Mouse (Mus musculus) cerebellum, adult 2 months (tissue): Measurements from ENCODE around the gene Arel1. TPM values are rescaled to one million over a fixed set of nuclear protein-coding genes. Genes with fewer than 3 reads are reported as not detected.

Experiments
- DNase-seq, 2 experiments: peaks; one replicate each; pipeline ENCODE4 v3.0.0; 2021
- H3K27ac ChIP-seq: fragments of 200-500 bp; 2 replicates; pipeline ENCODE4 v1.5.1; 2012; ENCODE audit warnings: low read length, control low read depth, inconsistent platforms; ENCODE audit not compliant: insufficient read depth
- H3K27me3 ChIP-seq: fragments of 200-500 bp; 2 replicates; pipeline ENCODE4 v1.6.1; 2012; ENCODE audit warnings: inconsistent platforms, mild to moderate bottlenecking, low read length, moderate library complexity; ENCODE audit not compliant: control insufficient read depth, insufficient read depth
- H3K4me1 ChIP-seq: fragments of 200-500 bp; 2 replicates; pipeline ENCODE4 v1.6.1; 2011; ENCODE audit warnings: low read length; ENCODE audit not compliant: control insufficient read depth, insufficient read depth
- H3K4me3 ChIP-seq: fragments of 200-500 bp; replicated peaks from 2 replicates; pipeline ENCODE3; 2011; ENCODE audit warnings: mild to moderate bottlenecking, low read depth, low read length, control low read depth; ENCODE audit not compliant: insufficient read depth
- CTCF ChIP-seq: fragments of 200-500 bp; IDR thresholded peaks from 2 replicates; pipeline ENCODE4 v1.5.1; 2011; ENCODE audit warnings: low read depth, mild to moderate bottlenecking, control low read depth, low read length, moderate library complexity, borderline replicate concordance; ENCODE audit not compliant: insufficient read depth
- POLR2A ChIP-seq: fragments of 200-500 bp; IDR thresholded peaks from 2 replicates; pipeline ENCODE4 v1.6.1; 2011; ENCODE audit warnings: low read length, control low read depth, borderline replicate concordance; ENCODE audit not compliant: insufficient read depth
- WGBS: fragments of 180-500 bp; shearing (Covaris S2); methylation state at CpG from one replicate; pipeline ENCODE4 v1.1.7; 2018; 5-methylcytosine and 5-hydroxymethylcytosine counted together
- polyA plus RNA-seq: library from polyadenylated mRNA; depleted of rRNA; stranded (reverse); fragments of >200 nt; gene quantifications from 2 replicates; pipeline ENCODE4 v1.2.3, GENCODE M21; 2012

Gene Arel1
- polyA plus RNA-seq, 1 experiment = 57.2 TPM

DNA sequence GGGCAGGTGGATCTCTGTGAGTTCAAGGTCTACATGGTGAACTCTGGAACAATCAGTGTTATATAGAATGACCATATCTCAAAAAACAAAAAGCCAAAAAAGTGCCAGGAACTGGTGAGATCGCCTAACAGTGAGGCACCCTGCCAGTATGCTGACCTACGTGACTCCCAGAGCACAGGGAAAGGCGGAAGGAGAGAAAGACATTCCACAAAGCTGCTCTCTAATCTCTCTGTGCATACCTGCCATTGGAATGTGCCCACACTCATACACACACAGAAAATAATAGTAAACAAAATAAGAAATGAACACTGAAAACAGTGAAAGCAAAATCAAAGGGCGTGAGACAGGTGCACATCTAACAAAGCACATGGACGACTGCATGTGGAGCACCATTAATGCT, 35.4 kb downstream of the Arel1 start:
- no peak overlapping the region for H3K27ac ChIP-seq

DNA sequence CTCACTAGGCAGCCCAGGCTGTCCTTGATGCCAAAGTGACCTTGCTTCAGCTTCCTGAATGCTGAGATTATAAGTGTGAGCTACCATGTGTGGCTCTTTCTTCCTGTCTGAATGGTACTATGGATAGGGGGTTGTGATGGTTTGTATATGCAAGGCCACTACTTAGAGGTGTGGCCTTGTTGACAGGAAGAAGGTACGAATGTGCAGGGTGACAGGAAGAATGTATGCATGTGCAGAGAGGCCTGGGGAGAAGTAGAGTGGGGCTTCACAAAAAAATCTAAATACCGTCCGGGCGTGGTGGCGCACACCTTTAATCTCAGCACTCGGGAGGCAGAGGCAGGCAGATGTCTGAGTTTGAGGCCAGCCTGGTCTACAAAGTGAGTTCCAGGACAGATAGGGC, 38.5 kb downstream of the Arel1 start:
- no peak overlapping the region for H3K4me3 ChIP-seq
- H3K27ac ChIP-seq = no peak overlapping the region
- H3K27me3 ChIP-seq = no peaks in the 10 kb centered on the region
- TF ChIP-seq CTCF (no peak), POLR2A (no peak)
- WGBS = 98% methylated on average over 6 of the region's 6 CpGs
- no peak for DNase-seq
- no peaks in the 10 kb centered on the region for H3K4me1 ChIP-seq

More for the DNA sequence above, 35.4 kb downstream of the Arel1 start:
- no peak for DNase-seq
- Histone ChIP-seq H3K27me3 (no peaks in the 10 kb centered on the region), H3K4me1 (no peaks in the 10 kb centered on the region), H3K4me3 (no peak overlapping the region)
- WGBS = 82% methylated on average over 5 of the region's 5 CpGs
- TF ChIP-seq CTCF = no peak
- no peak for TF ChIP-seq POLR2A

DNA sequence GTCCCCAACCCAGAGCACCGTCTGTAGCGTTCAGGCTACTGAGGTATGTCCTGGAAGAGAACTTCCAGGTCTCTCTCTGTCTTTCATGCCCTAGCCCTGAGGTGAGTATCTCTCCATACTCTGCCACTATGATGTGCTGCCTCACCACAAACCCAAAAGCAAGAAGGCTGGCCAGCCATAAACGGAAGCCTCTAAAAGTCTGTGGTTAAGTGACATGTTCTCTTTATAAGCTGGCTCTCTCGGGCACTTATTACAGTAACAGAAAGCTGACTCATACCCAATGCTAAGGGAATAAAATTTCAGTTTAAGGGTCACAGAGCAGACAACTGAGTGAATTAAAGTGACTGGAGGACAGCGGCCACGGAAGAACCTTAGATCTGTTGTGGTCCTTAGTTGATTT, 44.2 kb downstream of the Arel1 start:
- 93% methylated on average over 6 of the region's 6 CpGs for WGBS

DNA sequence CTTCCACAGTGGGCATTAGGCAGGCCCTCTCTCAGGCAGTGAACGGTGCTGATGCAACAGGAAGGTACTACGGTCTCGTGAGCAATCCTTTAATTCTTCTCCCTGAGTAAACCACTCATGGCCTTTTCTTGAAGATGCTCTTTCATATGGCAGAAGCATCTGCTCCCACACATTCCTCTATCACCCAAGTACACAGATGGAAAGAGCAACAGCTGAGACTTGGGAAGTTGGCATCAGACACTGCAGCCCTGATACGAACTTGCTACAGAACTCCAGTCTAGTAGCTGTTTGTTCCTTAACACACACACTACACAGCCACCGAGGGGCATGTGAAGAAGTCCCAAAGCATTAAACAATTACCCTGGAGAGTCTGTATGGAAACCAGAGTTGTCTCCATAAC, 46.4 kb downstream of the Arel1 start:
- H3K4me1 ChIP-seq = no peaks in the 10 kb centered on the region
- H3K4me3 ChIP-seq = no peak overlapping the region
- H3K27me3 ChIP-seq = no peaks in the 10 kb centered on the region
- no peak for DNase-seq
- TF ChIP-seq POLR2A = no peak
- TF ChIP-seq CTCF = no peak
- WGBS = 68% methylated on average over 5 of the region's 5 CpGs
- H3K27ac ChIP-seq = no peak overlapping the region

More for the DNA sequence above, 44.2 kb downstream of the Arel1 start:
- H3K4me1 ChIP-seq = no peaks in the 10 kb centered on the region
- DNase-seq = no peak
- no peak overlapping the region for H3K27ac ChIP-seq
- no peak overlapping the region for H3K4me3 ChIP-seq
- no peak for TF ChIP-seq POLR2A
- TF ChIP-seq CTCF = no peak
- no peaks in the 10 kb centered on the region for H3K27me3 ChIP-seq

DNA sequence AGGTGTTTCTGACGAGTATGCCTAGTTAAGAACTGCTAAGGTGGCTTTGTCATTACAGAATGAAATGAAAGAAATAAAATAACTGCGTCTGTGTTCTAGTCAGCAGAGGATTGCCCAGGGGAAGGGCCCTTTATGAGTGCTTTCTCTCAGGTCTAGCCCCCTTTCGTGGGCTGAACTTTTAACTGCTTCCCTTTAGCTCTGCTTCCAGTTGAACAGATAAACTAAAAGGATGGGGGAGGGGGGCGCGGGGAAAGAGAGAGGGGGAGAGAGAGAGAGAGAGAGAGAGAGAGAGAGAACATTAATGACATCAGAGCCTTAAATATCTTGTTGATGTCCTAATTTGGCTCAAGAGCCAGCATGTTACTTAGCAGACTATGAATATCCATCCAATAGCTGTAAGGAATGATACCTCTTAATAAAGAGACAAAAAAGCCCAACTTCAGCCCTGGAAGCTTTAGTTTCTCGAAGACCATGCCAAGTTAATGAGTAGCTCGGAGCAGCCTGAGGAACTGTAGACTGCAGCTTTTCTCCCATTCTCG, 48.8 kb downstream of the Arel1 start:
- TF ChIP-seq POLR2A (no peak), CTCF (no peak)
- Histone ChIP-seq H3K4me3 (no peak overlapping the region), H3K27me3 (no peaks in the 10 kb centered on the region), H3K27ac (no peak overlapping the region), H3K4me1 (peaks cover 13% of the 10 kb centered on the region)
- 84% methylated on average over 8 of the region's 8 CpGs for WGBS
- DNase-seq = no peak

DNA sequence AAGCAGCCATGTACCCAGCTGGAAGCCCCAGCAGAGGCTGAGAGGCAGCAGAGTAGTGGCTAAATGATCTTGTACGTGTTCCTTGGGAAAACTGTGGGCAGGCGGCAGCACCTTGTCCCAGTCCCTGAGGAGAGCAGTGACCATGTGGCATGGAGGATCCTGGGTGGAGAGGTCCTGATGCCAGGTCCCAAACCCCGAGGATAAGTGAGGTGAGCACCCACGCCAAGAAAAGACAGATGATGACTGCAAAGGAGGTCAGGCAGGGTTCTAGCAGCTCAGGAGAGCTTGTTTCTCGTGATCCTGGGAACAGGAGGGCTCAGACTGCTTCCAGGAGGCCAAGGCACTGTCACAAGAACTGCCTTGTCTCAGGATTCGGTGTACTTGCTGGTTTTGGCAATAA, 51.9 kb downstream of the Arel1 start:
- Histone ChIP-seq H3K4me1 (peaks cover 16% of the 10 kb centered on the region), H3K4me3 (no peak overlapping the region), H3K27ac (peak overlapping the region; percentile 12), H3K27me3 (no peaks in the 10 kb centered on the region)
- TF ChIP-seq POLR2A = no peak
- no peak for TF ChIP-seq CTCF
- 14% methylated on average over 6 of the region's 6 CpGs for WGBS
- peak; percentile 40 to 47 for DNase-seq

DNA sequence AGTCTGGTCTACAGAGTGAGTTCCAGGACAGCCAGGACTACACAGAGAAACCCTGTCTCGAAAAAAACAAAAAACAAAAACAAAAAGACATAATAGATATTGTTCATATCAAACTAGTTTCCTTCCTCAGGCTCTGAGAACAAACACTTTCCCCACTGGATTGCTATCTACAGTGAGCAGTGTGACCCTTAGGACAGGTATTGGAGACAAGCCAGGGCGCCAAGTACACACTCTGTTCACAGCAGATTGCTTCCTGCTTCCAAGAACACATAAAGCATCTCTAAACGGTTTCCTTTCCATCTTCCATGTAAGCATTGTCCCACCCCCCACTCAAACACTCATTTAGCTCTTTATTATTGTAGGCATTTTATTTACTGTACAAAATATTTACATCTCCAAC, 52.9 kb downstream of the Arel1 start:
- Histone ChIP-seq H3K4me3 (no peak overlapping the region), H3K27ac (no peak overlapping the region), H3K27me3 (no peaks in the 10 kb centered on the region), H3K4me1 (peaks cover 22% of the 10 kb centered on the region)
- TF ChIP-seq CTCF = no peak
- 63% methylated on average over 3 of the region's 3 CpGs for WGBS
- DNase-seq = no peak

DNA sequence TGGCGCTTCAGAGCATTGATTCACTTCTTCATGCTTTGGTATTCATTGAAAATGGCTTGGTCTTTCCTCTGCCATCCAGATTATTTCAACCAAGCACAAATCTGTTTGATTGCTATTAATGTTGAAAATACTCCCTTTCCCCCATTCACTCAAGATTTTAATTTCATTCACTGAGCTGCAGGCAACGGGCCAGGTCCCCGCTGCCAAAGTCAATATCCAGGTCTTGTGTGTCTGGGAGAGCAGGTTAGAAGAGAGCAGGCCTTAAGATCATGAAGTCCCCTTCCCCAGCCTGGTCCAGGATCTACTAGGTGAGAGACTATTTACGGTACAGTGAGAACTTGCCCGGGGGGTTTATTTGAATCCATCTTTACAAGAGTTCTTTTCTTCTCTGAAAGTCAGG, 55.7 kb downstream of the Arel1 start:
- Histone ChIP-seq H3K27ac (no peak overlapping the region), H3K4me3 (no peak overlapping the region), H3K4me1 (peaks cover 32% of the 10 kb centered on the region), H3K27me3 (no peaks in the 10 kb centered on the region)
- DNase-seq = no peak
- TF ChIP-seq CTCF = no peak
- no peak for TF ChIP-seq POLR2A
- WGBS = 90% methylated on average over 5 of the region's 5 CpGs
